Mouse (Mus musculus): ENCODE results near the gene Mtus2.
A peak's percentile ranks its signal among the peaks of the same experiment; 100 is the strongest.
"Not testable (repeated sequence)": the region's sequence is repeated elsewhere in the genome, so short reads cannot be mapped to it uniquely, and the experiment has no call there.

The Mtus2 gene

DNA sequence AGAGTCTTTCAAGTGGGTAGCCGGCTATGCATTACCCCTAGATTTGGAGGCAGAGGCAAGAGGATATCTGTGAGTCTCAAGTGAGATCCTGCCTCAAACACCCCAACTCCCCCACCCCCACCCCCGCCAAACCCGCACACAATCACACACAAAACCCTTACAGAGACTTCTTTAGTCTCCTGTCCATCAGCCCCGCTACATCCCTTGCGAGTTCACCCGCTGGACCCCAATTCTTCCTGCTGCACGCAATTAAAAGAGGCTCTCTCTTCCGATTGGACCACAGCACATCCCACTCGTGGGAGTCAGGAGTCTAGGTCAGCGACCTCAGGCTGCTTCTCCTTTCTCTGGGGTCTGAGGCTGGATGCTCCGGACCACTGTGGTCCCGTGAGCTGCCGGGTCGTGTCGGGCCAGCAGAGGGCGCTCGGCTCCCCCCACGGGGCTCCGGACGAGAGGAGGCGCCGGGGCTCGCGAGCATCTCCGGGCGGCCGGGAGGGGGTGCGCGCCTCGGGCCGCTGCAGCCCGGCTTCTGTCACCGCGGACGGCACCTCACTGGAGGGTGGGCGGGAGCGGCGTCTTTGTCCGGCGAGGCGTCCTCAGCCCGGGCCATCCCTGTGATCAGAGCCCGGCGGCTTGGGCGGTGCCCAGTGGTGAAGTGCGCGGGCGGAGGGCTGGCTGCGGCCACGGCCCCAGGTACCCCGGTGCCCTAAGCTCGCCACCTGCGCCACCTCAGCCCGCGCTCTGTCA lies at the start of gene Mtus2:
Gene Mtus2 (plus strand): TSS at position 500 of the 744 bp plus-strand sequence.
- peak; percentile 66 for DNase-seq

DNA sequence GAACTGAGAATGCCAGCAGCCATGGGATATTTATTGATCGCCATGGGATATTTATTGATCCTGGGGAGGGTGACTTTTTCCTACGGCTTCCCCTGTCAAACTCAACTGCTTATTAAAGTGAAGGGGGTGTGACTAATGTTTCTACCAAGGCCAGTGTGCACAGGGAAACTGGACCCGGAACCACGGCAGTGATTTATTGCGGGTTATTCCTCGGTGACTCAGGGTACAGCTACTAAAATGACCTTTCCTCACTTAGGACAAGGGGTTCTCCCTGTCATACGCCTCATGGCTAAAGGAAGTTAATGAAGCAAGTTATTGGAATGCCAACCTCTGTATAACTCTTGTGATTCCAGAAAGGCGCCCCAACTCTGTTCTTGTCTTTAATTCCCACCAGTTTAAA lies 49.3 kb upstream of the Mtus2 start:
- no peak for DNase-seq

DNA sequence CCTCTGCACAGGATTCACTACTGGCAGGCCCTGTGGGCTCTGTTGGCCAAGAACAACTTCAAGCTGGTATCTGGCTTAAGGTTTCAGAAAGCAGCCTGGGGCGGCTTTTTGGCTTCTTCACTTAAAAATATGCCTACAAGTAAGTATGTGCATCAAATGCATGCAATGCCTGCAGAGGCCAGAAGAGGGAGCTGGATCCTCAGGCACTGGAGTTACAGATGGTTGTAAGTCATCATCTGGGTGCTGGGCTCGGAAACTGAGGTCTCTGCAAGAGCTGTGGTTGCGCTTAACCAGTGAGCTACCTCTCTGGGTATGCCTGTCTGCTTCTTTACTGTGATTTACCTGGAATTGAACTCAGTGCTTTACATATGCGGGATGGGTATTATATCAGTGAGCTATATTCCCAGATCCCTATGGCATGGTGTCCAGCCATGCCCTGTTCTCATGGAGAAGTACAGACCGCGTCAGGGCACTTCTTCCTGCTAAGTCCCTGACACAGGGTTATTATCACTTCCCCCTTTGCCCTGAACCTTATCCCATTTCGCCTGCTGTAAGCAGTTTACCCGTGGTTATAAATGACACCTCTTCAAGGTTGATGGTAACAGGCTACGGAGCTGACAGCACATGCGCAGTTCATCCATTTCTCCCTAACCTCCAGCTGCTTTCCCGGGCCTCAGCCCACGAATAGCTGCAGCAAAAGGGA lies 46.2 kb upstream of the Mtus2 start:
- no peak for DNase-seq

DNA sequence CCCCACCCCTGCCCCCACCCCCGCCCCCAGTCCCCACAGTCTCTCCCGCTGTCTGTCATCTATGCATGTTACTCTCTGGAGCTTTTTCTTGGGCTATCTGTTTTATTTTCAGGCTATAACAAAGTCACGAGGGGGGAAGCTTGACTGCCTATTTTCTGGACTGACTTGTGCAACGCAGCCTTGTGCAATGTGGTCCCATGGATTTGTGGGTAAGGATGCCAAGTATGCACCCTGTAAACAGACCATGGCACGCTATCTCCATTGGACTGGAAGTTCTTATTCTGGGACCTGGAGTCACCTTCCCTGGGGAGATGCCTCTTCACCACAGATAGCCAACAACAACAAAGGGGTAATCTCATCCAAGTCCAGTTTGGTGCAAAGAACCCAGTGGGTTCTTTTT lies 45.4 kb upstream of the Mtus2 start:
- no peak for DNase-seq

DNA sequence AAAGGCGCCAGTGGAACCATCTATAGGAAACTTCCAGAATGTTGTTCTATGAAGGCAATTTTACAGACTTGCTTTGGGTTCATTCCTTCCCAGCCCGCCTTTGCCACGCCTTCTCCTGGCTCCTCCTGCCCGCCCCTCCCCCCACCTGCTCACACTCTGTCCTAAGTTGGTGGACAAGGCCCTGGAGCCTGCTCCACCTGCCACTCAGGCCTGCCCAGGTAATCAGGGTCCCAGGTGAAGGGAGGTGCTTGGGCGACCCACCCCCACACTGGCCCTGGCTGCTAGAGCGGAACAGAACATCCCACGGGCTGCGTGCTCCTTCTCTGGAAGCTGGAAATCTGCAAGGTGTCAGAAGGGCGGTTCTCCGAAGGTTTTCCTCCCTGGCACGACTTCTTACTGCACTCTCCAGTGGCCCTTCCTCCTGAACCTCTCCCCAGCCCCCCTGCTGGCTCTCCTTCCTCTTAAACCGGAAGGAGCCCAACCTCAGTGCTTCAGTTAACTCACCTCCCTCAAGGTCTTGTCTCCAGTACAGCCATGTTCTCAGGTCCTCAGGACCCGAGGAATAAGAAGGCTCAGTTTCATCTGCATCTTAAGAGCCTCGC lies 43.8 kb upstream of the Mtus2 start:
- DNase-seq: no peak

DNA sequence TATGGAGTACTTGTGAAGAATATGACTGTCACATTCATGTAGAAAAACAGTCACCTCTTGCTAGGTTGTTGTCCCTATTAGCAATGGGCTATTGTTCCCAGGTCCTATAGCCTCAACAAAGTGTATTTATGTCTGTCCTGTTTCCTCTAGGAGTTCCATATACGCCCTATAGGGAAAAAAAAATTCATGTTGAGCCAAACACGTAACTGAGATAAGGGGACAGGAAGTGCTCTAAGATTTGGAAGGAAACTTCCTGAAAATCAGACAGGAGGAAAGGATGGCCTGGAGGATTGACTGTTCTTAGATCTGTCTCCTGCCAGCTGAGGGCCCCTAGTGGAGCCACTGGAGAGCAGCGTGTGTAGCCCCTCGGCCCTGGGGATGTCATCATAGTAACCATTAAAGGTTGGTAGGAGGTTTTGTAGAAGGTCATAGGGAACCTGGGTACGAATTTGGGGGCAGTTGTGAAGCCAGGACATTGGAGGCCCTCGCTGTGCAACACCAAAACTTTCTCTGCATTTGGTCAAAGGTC lies 42.0 kb upstream of the Mtus2 start:
- no peak for DNase-seq

DNA sequence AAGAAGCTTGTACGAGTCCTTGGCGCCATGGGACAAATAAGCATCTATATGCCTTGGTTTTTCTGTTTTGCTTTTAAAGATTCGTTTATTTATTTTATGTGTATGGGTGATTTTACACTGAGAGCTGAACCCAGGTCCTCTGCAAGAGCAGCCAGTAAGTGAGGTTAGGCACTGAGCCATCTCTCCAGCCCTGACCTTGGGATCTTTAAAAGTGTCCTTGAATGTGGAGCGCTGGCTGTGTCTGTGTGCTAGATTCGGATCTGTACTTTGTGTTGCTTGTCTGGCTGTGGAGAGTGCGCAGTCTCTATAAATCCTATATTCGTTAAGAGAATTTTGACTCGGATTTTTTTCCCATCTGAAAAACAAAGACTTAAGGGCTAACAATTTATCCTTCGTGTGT lies 40.9 kb upstream of the Mtus2 start:
- DNase-seq: no peak

DNA sequence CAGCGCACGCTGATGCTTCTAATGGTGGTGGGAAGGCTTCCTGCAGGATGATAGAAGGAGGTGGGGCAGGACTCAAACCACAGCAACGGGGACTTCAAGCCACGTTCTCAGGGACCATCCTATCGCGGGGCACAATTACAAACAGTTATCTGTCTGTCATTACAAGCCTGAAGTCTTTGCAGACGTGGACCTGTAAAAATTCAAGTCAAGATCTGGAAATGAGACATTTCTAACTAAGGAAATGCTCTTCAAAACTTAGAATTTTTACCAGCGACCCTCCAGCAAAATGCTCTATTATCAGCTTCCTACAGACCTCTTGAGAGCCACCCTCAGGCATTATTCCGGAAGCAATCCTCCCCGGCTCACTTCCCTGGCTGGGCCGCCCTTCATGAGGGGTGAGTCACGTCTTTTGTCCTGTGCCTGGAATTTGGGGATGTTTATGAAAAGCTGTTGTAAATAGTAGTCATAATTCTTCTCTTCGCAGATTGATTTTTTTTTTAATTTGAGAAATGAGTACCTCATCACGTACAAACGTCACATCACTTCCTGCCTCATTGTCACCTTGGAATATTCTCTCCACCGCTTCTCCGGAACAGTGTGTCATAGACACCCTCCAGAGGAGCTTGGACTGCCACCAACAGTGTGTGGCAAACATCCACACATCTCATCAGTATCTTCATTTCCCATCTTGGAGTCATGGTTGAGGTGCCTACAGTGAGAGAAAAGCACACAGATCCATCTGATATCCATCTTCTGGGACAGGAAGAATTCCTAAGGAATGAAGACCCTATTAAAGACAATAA lies 38.9 kb upstream of the Mtus2 start:
- no peak for DNase-seq

DNA sequence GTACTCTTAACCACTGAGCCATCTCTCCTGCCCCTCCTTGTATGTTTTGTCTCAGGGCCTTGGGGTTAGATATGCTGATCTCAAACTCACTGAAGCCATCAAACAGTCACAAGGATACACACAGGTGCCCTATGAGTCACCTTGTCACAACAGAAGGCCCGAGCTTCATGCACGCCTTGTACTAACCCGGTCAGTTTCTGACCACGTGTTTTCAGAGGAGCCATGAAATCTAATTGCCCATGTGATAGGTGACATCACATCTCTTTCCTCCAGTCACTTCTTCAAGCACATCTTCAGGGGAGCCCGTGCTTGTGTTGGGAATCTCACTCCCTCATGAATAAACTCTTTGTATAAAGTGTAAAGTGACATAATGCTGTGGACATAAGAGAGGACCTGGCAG lies 32.5 kb upstream of the Mtus2 start:
- DNase-seq: no peak

DNA sequence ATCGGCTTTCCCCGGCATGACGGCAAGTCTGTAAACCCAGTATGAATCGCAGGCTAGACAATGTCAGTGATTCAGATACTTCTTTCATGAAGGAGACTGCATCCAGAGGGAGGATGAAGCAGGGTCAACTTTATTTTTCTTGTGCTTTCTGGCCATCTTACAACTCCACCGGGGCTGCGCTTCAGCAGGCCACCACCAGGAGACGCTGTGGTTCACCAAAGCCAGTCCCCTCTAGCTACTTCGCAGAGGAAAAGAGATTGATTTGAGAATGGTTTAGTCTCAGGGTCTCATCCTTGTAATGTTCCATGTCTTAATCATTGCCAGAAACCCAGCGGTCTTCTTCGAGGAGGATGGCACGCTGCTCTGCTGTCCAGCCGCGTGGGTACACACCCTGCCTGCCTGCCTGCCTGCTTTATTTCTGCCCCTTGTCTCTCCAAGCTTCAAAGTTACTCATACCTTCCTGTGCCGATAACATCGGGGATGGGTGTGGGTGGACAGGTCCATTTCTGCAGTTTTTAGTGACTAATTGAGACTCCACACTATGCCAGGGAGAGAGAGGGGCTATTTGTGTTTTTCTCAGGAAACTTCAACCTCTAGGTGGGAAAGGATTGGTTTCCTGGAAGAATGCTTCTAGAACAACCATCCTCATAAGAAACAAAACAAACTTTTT lies 31.1 kb upstream of the Mtus2 start:
- DNase-seq: peak; percentile 16

DNA sequence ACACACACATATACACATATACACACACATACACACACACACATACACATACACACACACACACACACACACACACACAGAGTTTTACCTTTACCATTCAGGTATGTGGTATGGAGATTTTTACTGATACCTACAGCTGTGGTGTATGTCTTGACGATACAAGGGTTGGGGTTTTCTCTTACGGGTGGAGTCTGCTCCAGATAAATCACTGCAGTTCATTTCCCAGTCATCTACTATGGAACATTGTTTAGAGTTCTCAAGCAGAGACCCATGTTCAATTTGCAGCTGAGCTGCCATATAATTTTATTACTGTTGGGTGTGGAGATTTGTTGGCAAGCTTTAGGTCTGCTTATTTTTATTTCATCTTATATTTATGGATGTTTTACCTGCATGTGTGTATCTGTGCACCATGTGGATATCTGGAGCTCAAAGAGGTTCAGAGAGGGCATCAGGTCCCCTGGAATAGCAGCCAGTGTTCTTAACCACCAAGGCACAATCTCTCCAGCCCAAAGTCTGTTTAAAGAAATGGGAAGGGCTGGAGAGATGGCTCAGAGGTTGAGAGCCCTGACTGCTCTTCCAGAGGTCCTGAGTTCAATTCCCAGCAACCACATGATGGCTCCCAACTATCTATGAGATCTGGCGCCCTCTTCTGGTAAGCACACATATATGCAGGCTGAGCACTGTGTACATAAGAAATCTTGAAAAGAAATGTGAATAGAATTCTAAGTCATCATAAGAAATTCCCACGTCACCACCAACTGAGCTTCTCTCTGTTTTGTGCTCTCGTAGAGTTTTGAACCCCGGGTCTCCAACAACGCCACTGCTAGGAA lies 28.2 kb upstream of the Mtus2 start:
- DNase-seq: peak; percentile 3

DNA sequence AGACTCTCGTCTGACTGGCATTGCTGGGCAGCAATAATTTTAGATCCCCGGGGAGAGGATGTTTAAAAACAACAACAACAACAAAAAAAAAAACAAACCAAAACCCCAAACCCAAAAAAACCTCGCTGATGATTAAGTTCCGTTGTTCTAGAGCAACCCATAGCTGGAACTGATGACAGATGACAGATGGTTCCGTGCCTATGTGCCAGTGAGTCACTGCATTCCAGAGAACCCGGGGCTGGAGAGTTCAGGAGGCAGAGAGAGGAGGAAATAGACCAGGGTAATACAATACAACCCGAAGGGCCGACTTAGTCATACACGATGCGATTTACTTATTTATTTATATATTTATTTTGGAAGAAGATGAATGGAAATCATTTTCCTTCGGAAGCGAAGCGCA lies 22.0 kb upstream of the Mtus2 start:
- no peak for DNase-seq

DNA sequence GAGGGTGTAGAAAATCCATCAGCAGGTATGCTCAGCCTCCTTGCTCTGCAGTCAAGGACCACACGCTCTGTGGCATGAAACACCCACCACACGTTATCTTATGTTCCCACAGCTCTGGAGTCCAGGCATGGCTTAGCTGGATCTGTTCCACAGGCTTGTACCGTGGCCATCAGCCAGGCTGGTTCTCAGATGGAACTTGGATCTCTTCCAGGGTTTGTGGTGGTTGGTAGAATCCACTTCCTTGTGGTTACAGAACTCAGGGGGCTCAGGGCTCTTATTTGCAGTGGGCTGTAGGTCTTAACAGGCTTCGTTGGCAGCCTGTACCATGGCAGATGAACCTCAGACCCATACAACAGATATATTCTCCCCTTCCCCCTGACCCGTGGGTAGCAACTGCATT lies 17.9 kb upstream of the Mtus2 start:
- no peak for DNase-seq

DNA sequence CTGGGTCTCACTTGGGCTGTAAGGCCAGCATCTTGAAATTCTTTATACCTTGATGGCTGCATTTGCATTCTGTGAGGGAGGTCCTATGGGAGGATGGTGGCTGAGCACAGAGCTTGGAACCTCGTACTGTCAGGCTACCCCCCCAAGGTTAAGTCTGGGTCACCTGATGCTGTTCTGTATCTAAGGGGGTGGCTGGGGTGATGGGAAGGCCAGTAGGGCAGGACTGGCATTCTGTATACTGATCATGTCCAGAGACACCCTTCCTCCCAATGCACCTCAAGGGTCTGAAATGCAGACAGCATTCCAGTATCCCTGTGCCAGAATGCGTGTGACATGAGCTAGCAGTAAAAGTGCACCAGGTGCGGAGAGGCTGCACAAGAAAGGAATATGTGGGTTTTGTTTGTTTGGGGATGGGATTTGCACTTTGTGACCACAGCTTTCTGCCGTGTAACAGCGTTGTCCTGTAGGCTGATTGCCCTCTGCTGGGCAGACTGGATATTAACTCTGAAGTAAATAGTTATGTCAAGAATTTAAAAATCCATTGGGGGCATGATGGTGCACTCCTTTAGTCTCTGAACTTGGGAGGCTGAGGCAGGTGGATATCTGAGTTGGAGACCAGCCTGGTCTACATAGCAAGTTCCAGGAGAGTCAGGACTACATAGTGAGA lies 12.0 kb upstream of the Mtus2 start:
- DNase-seq: no peak

DNA sequence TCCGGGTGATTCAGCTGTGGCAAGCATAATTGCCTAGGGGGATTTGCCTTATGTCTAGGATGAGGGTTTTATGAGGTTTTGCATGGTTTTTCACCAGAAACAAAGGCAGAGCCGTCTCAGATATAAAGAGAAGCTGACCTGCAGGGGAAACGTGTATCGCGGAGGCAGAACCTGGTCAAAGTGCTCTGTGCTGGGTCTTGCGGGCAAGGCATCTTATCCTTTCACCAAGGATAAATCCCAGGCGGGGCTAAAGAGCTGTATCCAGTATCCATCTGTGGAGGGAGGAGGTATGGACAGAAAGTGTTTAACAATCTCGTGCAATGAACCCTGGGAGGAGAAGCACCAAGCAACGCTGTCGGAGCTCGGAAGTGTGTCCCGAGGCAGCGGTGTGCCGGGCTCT lies 7.2 kb upstream of the Mtus2 start:
- DNase-seq: no peak

DNA sequence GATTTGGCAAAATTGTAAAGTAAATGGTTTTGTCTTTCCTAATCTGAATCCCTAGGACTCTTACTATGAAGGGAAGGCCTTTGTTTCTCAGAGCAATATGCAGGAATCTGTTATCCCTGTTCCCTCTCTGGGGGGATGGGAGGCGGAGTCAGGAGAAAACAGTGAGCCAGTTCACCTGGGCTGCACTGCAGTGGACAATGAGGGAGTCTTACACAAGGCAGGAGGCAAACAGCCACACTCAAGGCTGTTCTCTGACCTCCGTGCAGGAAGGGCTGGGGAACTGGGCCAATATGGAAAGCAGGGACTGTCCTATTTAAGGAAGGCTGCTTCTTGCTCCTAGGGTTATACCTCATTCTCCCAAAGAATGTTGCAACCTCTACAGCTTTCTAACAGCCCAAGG lies 5.4 kb upstream of the Mtus2 start:
- no peak for DNase-seq

DNA sequence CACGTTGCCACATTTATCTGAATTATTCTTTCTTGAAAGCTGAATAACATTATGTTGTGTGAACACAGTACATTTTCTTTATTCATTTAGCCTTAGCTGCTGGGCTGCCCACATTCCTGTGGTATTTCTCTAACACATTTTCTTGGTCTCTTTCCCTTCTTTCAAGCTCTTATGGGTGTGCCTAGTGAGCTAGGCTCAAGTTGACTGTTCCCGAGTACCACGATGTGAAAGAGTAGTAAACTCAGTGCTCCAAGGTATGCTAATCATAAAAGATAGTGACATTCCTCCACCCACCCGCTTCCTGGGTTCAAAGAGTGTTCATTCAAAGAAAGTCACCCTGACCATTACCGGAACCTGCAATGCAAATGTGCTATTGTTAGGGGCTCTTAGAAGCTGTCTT lies 3.9 kb upstream of the Mtus2 start:
- DNase-seq: not testable (repeated sequence)

DNA sequence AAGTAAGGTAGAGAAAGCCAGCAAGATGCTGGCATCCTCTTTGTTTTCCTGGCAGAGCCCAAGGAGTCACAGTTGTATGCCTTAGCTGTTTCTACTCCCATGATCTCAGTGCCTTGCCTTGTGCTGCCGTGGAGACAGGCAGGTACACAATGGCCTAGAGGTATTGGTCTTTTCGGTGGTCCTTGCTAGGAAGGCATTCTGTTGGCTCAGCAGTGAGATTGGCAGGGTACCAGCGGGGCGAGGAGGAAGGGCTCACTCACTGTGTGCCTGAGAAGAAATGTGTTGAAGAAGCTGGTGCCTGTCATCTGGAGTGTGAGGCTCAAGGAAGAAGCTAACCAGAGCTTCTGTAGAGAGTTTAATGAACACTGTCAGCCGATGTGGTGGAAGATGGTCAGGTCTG lies 1.4 kb upstream of the Mtus2 start:
- DNase-seq: no peak

DNA sequence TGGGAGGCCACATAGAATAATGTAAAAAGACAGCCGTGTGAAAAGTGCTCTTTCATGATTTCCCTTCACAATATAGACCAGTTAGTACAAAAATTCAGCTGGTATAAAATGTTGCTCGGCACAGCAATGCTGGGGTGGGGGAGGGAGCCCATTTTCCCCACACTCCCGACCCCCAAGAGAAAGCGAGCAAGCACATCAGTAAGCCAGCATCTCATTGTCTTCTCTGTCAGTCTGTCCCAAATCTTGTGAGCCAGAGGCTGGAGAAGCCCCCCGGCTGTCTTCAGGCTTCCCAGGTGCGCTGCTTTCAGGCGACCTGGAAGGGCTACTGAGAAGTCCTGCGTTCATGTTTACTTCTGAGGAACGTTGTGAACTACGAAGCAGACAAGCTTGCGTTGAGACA lies 699 bp upstream of the Mtus2 start:
- no peak for DNase-seq

DNA sequence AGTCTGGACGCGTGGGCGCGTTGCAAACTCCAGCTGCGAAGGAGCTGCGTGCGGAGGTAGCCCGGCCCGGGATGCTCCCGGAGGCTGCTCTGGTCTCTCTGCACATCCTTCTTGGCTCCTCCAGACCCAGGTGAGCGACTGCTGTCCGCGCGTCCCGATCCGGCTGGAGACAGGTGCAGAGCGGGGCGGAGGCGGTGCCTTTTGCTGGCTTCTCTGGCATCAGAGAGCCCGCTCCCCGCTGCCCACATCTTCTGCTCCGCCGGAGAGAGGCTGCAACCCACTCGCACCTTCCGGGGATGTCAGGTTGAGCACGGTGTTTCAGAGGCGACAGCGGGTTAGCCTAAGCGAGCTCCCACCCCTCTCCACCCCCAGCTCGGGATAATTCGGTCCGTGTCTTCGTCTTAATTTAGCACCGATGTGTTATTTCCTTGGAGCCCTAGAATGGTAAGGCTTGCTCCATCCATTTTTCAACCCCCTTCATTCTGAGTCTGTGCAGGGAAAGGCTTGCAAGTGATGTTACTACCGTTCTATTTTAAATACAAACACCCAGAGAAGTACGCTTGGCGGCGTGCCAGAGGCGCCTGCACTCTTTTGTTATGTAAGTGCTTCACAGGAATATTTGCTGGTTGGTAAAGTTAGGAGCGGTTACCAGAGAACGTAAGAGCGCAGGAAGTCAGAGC lies 612 bp downstream of the Mtus2 start:
- DNase-seq: peak; percentile 1

DNA sequence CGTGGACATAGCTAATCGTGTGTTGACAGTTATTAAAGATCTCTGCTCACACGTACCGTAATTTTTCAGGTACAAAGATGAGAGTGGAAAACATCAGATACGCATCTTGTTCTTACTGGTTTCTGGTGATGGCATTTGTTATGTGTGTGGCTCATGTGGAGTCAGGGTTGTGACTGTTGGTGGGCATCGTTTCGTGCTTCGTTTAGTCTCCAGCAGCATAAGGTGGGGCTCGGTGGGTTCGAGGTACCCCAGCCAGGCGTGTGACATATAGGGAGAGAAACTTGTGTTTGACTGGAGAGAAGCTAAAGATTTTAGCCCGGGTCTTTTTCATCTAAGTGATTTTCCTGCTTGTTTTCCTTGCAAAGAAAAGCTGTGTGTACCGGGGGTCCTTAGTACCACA lies 1.4 kb downstream of the Mtus2 start:
- no peak for DNase-seq

All from thymus, postnatal 25 days (tissue).